Mouse (Mus musculus) intestine, embryonic 14.5 days (tissue): Measurements from ENCODE around the gene Vgf. TPM values are rescaled to one million over a fixed set of nuclear protein-coding genes. Genes with fewer than 3 reads are reported as not detected.

Experiments
- ATAC-seq: fragments of 200-750 bp; cut with Nextera tagmentation; replicated peaks from 2 replicates; pipeline ENCODE4 v1.8.0; 2017; ENCODE audit warnings: low read depth, moderate number of reproducible peaks, moderate TSS enrichment, moderate library complexity; ENCODE audit not compliant: low FRiP score, low TSS enrichment
- DNase-seq: peaks from one replicate; pipeline ENCODE4 v3.0.0-alpha.2; 2018; ENCODE audit warnings: low spot score
- H3K27ac ChIP-seq: fragments of 300-500 bp; sonication (generic); 2 replicates; pipeline ENCODE4 v1.5.1; 2014; ENCODE audit warnings: low read depth, mild to moderate bottlenecking, control low read depth
- H3K27me3 ChIP-seq: fragments of 300-500 bp; sonication (generic); replicated peaks from 2 replicates; pipeline ENCODE4 v1.6.1; 2014; ENCODE audit warnings: low read length, control low read depth; ENCODE audit not compliant: control insufficient read depth, insufficient read depth
- H3K36me3 ChIP-seq: fragments of 300-500 bp; sonication (generic); 2 replicates; pipeline ENCODE4 v1.6.1; 2014; ENCODE audit warnings: low read length, control low read depth; ENCODE audit not compliant: control insufficient read depth, insufficient read depth
- H3K4me1 ChIP-seq: fragments of 300-500 bp; sonication (generic); replicated peaks from 2 replicates; pipeline ENCODE4 v1.6.1; 2014; ENCODE audit warnings: low read length, control low read depth, mixed read lengths; ENCODE audit not compliant: control insufficient read depth, insufficient read depth
- H3K4me2 ChIP-seq: fragments of 300-500 bp; sonication (generic); 2 replicates; pipeline ENCODE4 v1.6.1; 2014; ENCODE audit warnings: low read length
- H3K4me3 ChIP-seq: fragments of 300-500 bp; sonication (generic); 2 replicates; pipeline ENCODE4 v1.5.1; 2014; ENCODE audit warnings: low read depth, low read length, control low read depth, mixed read lengths
- H3K9ac ChIP-seq: fragments of 300-500 bp; sonication (generic); 2 replicates; pipeline ENCODE4 v1.6.1; 2014; ENCODE audit warnings: mild to moderate bottlenecking, low read length
- H3K9me3 ChIP-seq: fragments of 300-500 bp; sonication (generic); 2 replicates; pipeline ENCODE4 v1.6.1; 2016; ENCODE audit warnings: low read length, control low read depth; ENCODE audit not compliant: control insufficient read depth
- WGBS: fragments of 180-500 bp; shearing (Covaris S2); extraction: QIAGEN DNeasy Blood & Tissue Kit; methylation state at CpG from one replicate; pipeline ENCODE4 v1.1.7; 2014; 5-methylcytosine and 5-hydroxymethylcytosine counted together
- polyA plus RNA-seq: library from polyadenylated mRNA; unstranded; fragments of >200 nt; fragmentation: Nextera tagmentation; extraction: Ambion mirVana; gene quantifications from 2 replicates; pipeline ENCODE4 v1.2.1, GENCODE M21; 2014

The Vgf gene
- polyA plus RNA-seq, 1 experiment from 2014 or later, result 0.53 TPM

- Histone ChIP-seq H3K36me3 (no peaks in the 10 kb centered on the region), H3K9me3 (no peaks in the 10 kb centered on the region), H3K27me3 (no peaks in the 10 kb centered on the region), H3K4me1 (0 out of 2 replicates have a peak, but pooled peaks cover 4% of the 10 kb centered on the region), H3K27ac (no peak overlapping the region), H3K4me3 (no peak overlapping the region), H3K4me2 (no peak overlapping the region), H3K9ac (no peak overlapping the region)
- no peak for ATAC-seq
- 56% methylated on average over 6 of the region's 6 CpGs for WGBS
- DNase-seq, result no peak
Observed at GRCm38 (mm10) chr5:137051125-137051524, 24.9 kb downstream of the Vgf start.

DNA sequence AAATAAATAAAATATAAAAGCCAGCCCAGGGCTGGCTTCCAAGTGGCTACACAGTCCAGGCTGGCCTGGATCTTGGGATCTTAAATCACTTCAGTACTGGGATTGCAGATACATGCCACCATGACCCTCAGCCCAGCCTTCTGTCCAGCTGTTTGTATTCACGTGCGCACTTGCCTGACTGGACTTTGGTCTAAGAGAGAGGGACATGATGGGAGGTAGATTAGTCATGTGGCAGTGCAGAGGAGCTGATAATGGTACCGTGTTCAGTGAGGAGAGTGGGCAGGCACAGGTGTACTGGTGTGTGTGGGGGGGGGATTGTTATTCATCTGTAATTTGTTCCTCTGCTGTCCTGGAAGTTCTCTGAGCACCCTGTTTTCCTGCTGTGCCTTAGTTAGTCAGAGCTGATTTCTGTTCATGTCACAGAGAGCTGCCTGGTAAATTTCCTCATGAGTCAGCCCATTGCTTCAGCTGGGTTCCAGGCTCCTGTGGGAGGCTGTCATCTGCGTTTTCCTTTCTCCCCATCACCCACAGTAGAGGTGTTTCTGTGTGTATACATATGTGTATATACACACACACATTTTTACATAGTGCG, 25.8 kb downstream of the Vgf start:
- Histone ChIP-seq H3K9me3 (no peaks in the 10 kb centered on the region), H3K27me3 (no peaks in the 10 kb centered on the region), H3K27ac (no peak overlapping the region), H3K9ac (no peak overlapping the region), H3K36me3 (no peaks in the 10 kb centered on the region), H3K4me2 (no peak overlapping the region), H3K4me1 (no peaks in the 10 kb centered on the region), H3K4me3 (no peak overlapping the region)
- ATAC-seq, result 0 out of 2 replicates have a peak, but pooled peaks have one; percentile 26
- 73% methylated on average over 5 of the region's 5 CpGs for WGBS
- no peak for DNase-seq

- DNase-seq (no peak), ATAC-seq (no peak)
- Histone ChIP-seq H3K27me3 (no peaks in the 10 kb centered on the region), H3K36me3 (no peaks in the 10 kb centered on the region), H3K4me3 (no peak overlapping the region), H3K9ac (no peak overlapping the region), H3K4me1 (no peaks in the 10 kb centered on the region), H3K27ac (no peak overlapping the region), H3K9me3 (no peaks in the 10 kb centered on the region), H3K4me2 (no peak overlapping the region)
- WGBS, result 86% methylated on average over 7 of the region's 7 CpGs
Observed at GRCm38 (mm10) chr5:137054299-137054698, 28.1 kb downstream of the Vgf start.

GRCm38 (mm10) chr5:137054873-137055272, 28.7 kb downstream of the Vgf start:
- no peak for DNase-seq
- no peaks in the 10 kb centered on the region for H3K27me3 ChIP-seq
- H3K9me3 ChIP-seq, result no peaks in the 10 kb centered on the region
- no peak overlapping the region for H3K9ac ChIP-seq
- H3K27ac ChIP-seq, result no peak overlapping the region
- 88% methylated on average over 5 of the region's 5 CpGs for WGBS
- H3K4me3 ChIP-seq, result no peak overlapping the region
- no peak overlapping the region for H3K4me2 ChIP-seq
- no peaks in the 10 kb centered on the region for H3K36me3 ChIP-seq
- H3K4me1 ChIP-seq, result no peaks in the 10 kb centered on the region
- ATAC-seq, result no peak

- Histone ChIP-seq H3K9me3 (no peaks in the 10 kb centered on the region), H3K9ac (no peak overlapping the region), H3K4me2 (no peak overlapping the region), H3K27ac (no peak overlapping the region), H3K36me3 (no peaks in the 10 kb centered on the region), H3K27me3 (no peaks in the 10 kb centered on the region), H3K4me1 (no peaks in the 10 kb centered on the region), H3K4me3 (no peak overlapping the region)
- 22% methylated on average over 12 of the region's 12 CpGs for WGBS
- DNase-seq (no peak), ATAC-seq (no peak)
Observed at GRCm38 (mm10) chr5:137061809-137062481, 35.8 kb downstream of the Vgf start.

- H3K36me3 ChIP-seq, result no peaks in the 10 kb centered on the region
- WGBS, result 88% methylated on average over 5 of the region's 5 CpGs
Observed at GRCm38 (mm10) chr5:137062601-137063000, 36.4 kb downstream of the Vgf start.

DNA sequence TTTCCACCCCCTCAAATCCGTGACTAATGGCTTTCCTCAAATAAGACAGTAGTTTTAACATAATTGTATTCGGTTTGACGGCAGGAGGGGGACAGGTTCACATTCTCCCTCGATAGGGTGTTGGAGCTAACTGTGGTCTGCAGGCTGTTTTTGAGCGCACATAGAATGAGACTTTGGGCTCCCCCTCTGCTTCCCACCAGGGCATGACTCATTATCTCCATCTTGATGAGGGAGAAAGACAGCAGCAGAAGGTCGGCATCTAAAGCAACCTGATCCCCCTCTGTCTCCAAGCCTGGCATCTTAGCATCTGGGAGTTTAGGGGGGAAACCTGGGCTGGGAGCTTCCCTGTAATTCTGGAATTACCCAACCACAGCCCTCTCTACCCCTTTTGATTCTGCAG, 39.3 kb downstream of the Vgf start:
- Histone ChIP-seq H3K9me3 (no peaks in the 10 kb centered on the region), H3K4me1 (no peaks in the 10 kb centered on the region), H3K4me2 (no peak overlapping the region), H3K36me3 (no peaks in the 10 kb centered on the region), H3K27ac (no peak overlapping the region), H3K4me3 (no peak overlapping the region), H3K9ac (no peak overlapping the region), H3K27me3 (no peaks in the 10 kb centered on the region)
- WGBS, result 61% methylated on average over 6 of the region's 6 CpGs
- ATAC-seq (no peak), DNase-seq (no peak)

More at GRCm38 (mm10) chr5:137062601-137063000, 36.4 kb downstream of the Vgf start:
- Histone ChIP-seq H3K27me3 (no peaks in the 10 kb centered on the region), H3K27ac (no peak overlapping the region), H3K9ac (no peak overlapping the region), H3K4me2 (no peak overlapping the region), H3K4me3 (no peak overlapping the region), H3K4me1 (no peaks in the 10 kb centered on the region), H3K9me3 (no peaks in the 10 kb centered on the region)
- ATAC-seq, result no peak
- no peak for DNase-seq

- Histone ChIP-seq H3K4me3 (no peak overlapping the region), H3K36me3 (no peaks in the 10 kb centered on the region), H3K27ac (no peak overlapping the region), H3K9ac (no peak overlapping the region), H3K27me3 (no peaks in the 10 kb centered on the region), H3K4me2 (no peak overlapping the region), H3K9me3 (no peaks in the 10 kb centered on the region), H3K4me1 (no peaks in the 10 kb centered on the region)
- whole genome bisulfite sequencing, result 71% methylated on average over 8 of the region's 8 CpGs
- no peak for DNase-seq
- ATAC-seq, result no peak
Observed at GRCm38 (mm10) chr5:137065923-137066322, 39.7 kb downstream of the Vgf start.

DNA sequence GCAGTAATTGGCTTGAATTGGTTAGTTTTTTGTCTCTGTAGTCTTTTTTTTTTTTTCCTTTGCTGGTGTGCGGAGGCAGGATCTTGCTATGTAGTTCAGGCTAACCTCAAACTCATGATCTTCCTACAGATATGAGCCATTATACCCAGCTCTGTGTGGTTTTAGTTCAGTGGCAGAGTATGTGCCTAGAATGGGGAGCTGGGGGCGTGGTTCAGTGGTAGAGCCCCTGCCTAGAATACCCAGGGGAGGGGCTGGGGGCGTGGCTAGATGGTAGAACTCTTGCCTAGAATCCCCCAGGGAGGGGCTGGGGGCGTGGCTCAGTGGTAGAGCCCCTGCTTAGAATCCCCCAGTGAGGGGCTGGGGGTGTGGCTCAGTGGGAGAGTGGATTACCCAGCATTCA, 42.5 kb downstream of the Vgf start:
- H3K36me3 ChIP-seq, result no peaks in the 10 kb centered on the region
- H3K4me2 ChIP-seq, result no peak overlapping the region
- no peak overlapping the region for H3K9ac ChIP-seq
- no peaks in the 10 kb centered on the region for H3K9me3 ChIP-seq
- H3K27me3 ChIP-seq, result no peaks in the 10 kb centered on the region
- ATAC-seq (no peak), DNase-seq (no peak)
- peaks cover 10% of the 10 kb centered on the region; the same call in 1 of the 2 replicates for H3K4me1 ChIP-seq
- no peak overlapping the region for H3K4me3 ChIP-seq
- H3K27ac ChIP-seq, result no peak overlapping the region
- WGBS, result 72% methylated on average over 4 of the region's 4 CpGs
